Mouse (Mus musculus): ENCODE measurements around the gene Pard3b. TPM values are rescaled to one million over a fixed set of nuclear protein-coding genes. Genes with fewer than 3 reads are reported as not detected.

Pard3b gene
- polyA plus RNA-seq, 2 experiments: 0.44 to 1.4 TPM

GRCm38 (mm10) chr1:62625332-62625731 is 986.7 kb downstream of the Pard3b start:
- no peaks in the 10 kb centered on the region for H3K27me3 ChIP-seq (ENCODE audit: control insufficient read depth, insufficient read depth, low read length)
- DNase-seq (ENCODE audit: low read depth in 3 of 3, low spot score in 3 of 3): no peak
- H3K9ac ChIP-seq (replicated peaks): no peak overlapping the region
- H3K36me3 ChIP-seq (replicated peaks; ENCODE audit: control insufficient read depth, insufficient read depth, low read depth): no peaks in the 10 kb centered on the region
- WGBS (ENCODE audit: insufficient replicate concordance): 53% methylated on average over 4 of the region's 4 CpGs
- no peak for ATAC-seq (ENCODE audit: insufficient read depth)
- no peaks in the 10 kb centered on the region for H3K9me3 ChIP-seq (ENCODE audit: control insufficient read depth, low read length)
- H3K4me1 ChIP-seq (replicated peaks; ENCODE audit: control insufficient read depth in 2 of 2, insufficient read depth in 2 of 2, low read length in 1 of 2): no peaks in the 10 kb centered on the region
- H3K4me3 ChIP-seq (ENCODE audit: insufficient read depth in 1 of 2, low read depth in 2 of 2, low read length in 2 of 2): no peak overlapping the region
- TF ChIP-seq CTCF (IDR thresholded peaks at IDR 0.05; ENCODE audit: low read depth): no peak
- TF ChIP-seq EP300 (IDR thresholded peaks at IDR 0.05; ENCODE audit: low read depth): no peak
- no peak overlapping the region for H3K4me2 ChIP-seq (ENCODE audit: low read depth)
- H3K27ac ChIP-seq: no peak overlapping the region

GRCm38 (mm10) chr1:62625819-62626505 is 987.3 kb downstream of the Pard3b start:
- Histone ChIP-seq H3K9ac (replicated peaks) (no peak overlapping the region), H3K9me3 (ENCODE audit: control insufficient read depth, low read length) (no peaks in the 10 kb centered on the region), H3K27ac (no peak overlapping the region), H3K4me1 (replicated peaks; ENCODE audit: control insufficient read depth in 2 of 2, insufficient read depth in 2 of 2, low read length in 1 of 2) (no peaks in the 10 kb centered on the region), H3K4me2 (ENCODE audit: low read depth) (no peak overlapping the region), H3K4me3 (ENCODE audit: insufficient read depth in 1 of 2, low read depth in 2 of 2, low read length in 2 of 2) (no peak overlapping the region), H3K36me3 (replicated peaks; ENCODE audit: control insufficient read depth, insufficient read depth, low read depth) (no peaks in the 10 kb centered on the region), H3K27me3 (ENCODE audit: control insufficient read depth, insufficient read depth, low read length) (no peaks in the 10 kb centered on the region)
- 64% methylated on average over 10 of the region's 10 CpGs for WGBS (ENCODE audit: insufficient replicate concordance)
- no peak for DNase-seq (ENCODE audit: low read depth in 3 of 3, low spot score in 3 of 3)
- TF ChIP-seq CTCF (IDR thresholded peaks at IDR 0.05; ENCODE audit: low read depth) (no peak), EP300 (IDR thresholded peaks at IDR 0.05; ENCODE audit: low read depth) (no peak)
- ATAC-seq (ENCODE audit: insufficient read depth): no peak

GRCm38 (mm10) chr1:62629952-62630351 is 991.3 kb downstream of the Pard3b start:
- no peaks in the 10 kb centered on the region for H3K36me3 ChIP-seq (replicated peaks; ENCODE audit: control insufficient read depth, insufficient read depth, low read depth)
- 36% methylated on average over 1 of the region's 1 CpGs for WGBS (ENCODE audit: insufficient replicate concordance)
- no peak overlapping the region for H3K27ac ChIP-seq
- no peaks in the 10 kb centered on the region for H3K4me1 ChIP-seq (replicated peaks; ENCODE audit: control insufficient read depth in 2 of 2, insufficient read depth in 2 of 2, low read length in 1 of 2)
- H3K4me2 ChIP-seq (ENCODE audit: low read depth): no peak overlapping the region
- TF ChIP-seq EP300 (IDR thresholded peaks at IDR 0.05; ENCODE audit: low read depth): no peak
- no peak for TF ChIP-seq CTCF (IDR thresholded peaks at IDR 0.05; ENCODE audit: low read depth)
- no peak overlapping the region for H3K4me3 ChIP-seq (ENCODE audit: insufficient read depth in 1 of 2, low read depth in 2 of 2, low read length in 2 of 2)
- no peaks in the 10 kb centered on the region for H3K9me3 ChIP-seq (ENCODE audit: control insufficient read depth, low read length)
- no peak overlapping the region for H3K9ac ChIP-seq (replicated peaks)
- H3K27me3 ChIP-seq (ENCODE audit: control insufficient read depth, insufficient read depth, low read length): no peaks in the 10 kb centered on the region
- no peak for ATAC-seq (ENCODE audit: insufficient read depth)
- no peak for DNase-seq (ENCODE audit: low read depth in 3 of 3, low spot score in 3 of 3)

GRCm38 (mm10) chr1:62631511-62632305 is 993.1 kb downstream of the Pard3b start:
- no peak for DNase-seq (ENCODE audit: low read depth in 3 of 3, low spot score in 3 of 3)
- 56% methylated on average over 10 of the region's 10 CpGs for WGBS (ENCODE audit: insufficient replicate concordance)
- Histone ChIP-seq H3K4me3 (ENCODE audit: insufficient read depth in 1 of 2, low read depth in 2 of 2, low read length in 2 of 2) (no peak overlapping the region), H3K9ac (replicated peaks) (no peak overlapping the region), H3K27ac (no peak overlapping the region), H3K4me2 (ENCODE audit: low read depth) (no peak overlapping the region), H3K36me3 (replicated peaks; ENCODE audit: control insufficient read depth, insufficient read depth, low read depth) (no peaks in the 10 kb centered on the region), H3K9me3 (ENCODE audit: control insufficient read depth, low read length) (no peaks in the 10 kb centered on the region), H3K27me3 (ENCODE audit: control insufficient read depth, insufficient read depth, low read length) (no peaks in the 10 kb centered on the region), H3K4me1 (replicated peaks; ENCODE audit: control insufficient read depth in 2 of 2, insufficient read depth in 2 of 2, low read length in 1 of 2) (no peaks in the 10 kb centered on the region)
- no peak for TF ChIP-seq CTCF (IDR thresholded peaks at IDR 0.05; ENCODE audit: low read depth)
- ATAC-seq (ENCODE audit: insufficient read depth): no peak

- 70% methylated on average over 2 of the region's 2 CpGs for WGBS (ENCODE audit: insufficient replicate concordance)
- no peaks in the 10 kb centered on the region for H3K9me3 ChIP-seq (ENCODE audit: control insufficient read depth, low read length)
- no peaks in the 10 kb centered on the region for H3K27me3 ChIP-seq (ENCODE audit: control insufficient read depth, insufficient read depth, low read length)
- H3K36me3 ChIP-seq (replicated peaks; ENCODE audit: control insufficient read depth, insufficient read depth, low read depth): no peaks in the 10 kb centered on the region
- no peak overlapping the region for H3K27ac ChIP-seq
- no peaks in the 10 kb centered on the region for H3K4me1 ChIP-seq (replicated peaks; ENCODE audit: control insufficient read depth in 2 of 2, insufficient read depth in 2 of 2, low read length in 1 of 2)
- DNase-seq (ENCODE audit: low read depth in 3 of 3, low spot score in 3 of 3) (no peak), ATAC-seq (ENCODE audit: insufficient read depth) (no peak)
- no peak overlapping the region for H3K9ac ChIP-seq (replicated peaks)
- H3K4me3 ChIP-seq (ENCODE audit: insufficient read depth in 1 of 2, low read depth in 2 of 2, low read length in 2 of 2): no peak overlapping the region
- no peak overlapping the region for H3K4me2 ChIP-seq (ENCODE audit: low read depth)
- TF ChIP-seq EP300 (IDR thresholded peaks at IDR 0.05; ENCODE audit: low read depth) (no peak), CTCF (IDR thresholded peaks at IDR 0.05; ENCODE audit: low read depth) (no peak)
These were observed 994.3 kb downstream of the Pard3b start for GRCm38 (mm10) chr1:62632886-62633285.
